Mouse (Mus musculus): ENCODE data around the gene Drp2. TPM values are rescaled to one million over a fixed set of nuclear protein-coding genes. Genes with fewer than 3 reads are reported as not detected.

Gene Drp2
- polyA plus RNA-seq (2012; rRNA removed): 32.4 and 42.6 TPM in 2 replicates

- peak; percentile 64 for DNase-seq (ENCODE audit: low read depth)
- TF ChIP-seq CTCF (IDR thresholded peaks at IDR 0.05; ENCODE audit: borderline replicate concordance, extremely low read depth, insufficient read depth, insufficient read length) (no peak), POLR2A (IDR thresholded peaks at IDR 0.05; ENCODE audit: borderline replicate concordance, extremely low read depth, insufficient read depth, insufficient read length, poor library complexity, severe bottlenecking) (no peak)
Observed at GRCm38 (mm10) chrX:134403863-134404583, at the start of gene Drp2. Gene Drp2 (plus strand): TSS chrX:134404551.

GRCm38 (mm10) chrX:134359336-134359735 is 45.0 kb upstream of the Drp2 start:
- peak; percentile 20 for DNase-seq (ENCODE audit: low read depth)
- TF ChIP-seq POLR2A (IDR thresholded peaks at IDR 0.05; ENCODE audit: borderline replicate concordance, extremely low read depth, insufficient read depth, insufficient read length, poor library complexity, severe bottlenecking) (no peak), CTCF (IDR thresholded peaks at IDR 0.05; ENCODE audit: borderline replicate concordance, extremely low read depth, insufficient read depth, insufficient read length) (no peak)

- DNase-seq (ENCODE audit: low read depth): no peak
- no peak for TF ChIP-seq POLR2A (IDR thresholded peaks at IDR 0.05; ENCODE audit: borderline replicate concordance, extremely low read depth, insufficient read depth, insufficient read length, poor library complexity, severe bottlenecking)
- no peak for TF ChIP-seq CTCF (IDR thresholded peaks at IDR 0.05; ENCODE audit: borderline replicate concordance, extremely low read depth, insufficient read depth, insufficient read length)
Observed at GRCm38 (mm10) chrX:134362156-134362555, 42.2 kb upstream of the Drp2 start.

- DNase-seq (ENCODE audit: low read depth): no peak
- TF ChIP-seq POLR2A (IDR thresholded peaks at IDR 0.05; ENCODE audit: borderline replicate concordance, extremely low read depth, insufficient read depth, insufficient read length, poor library complexity, severe bottlenecking): no peak
- no peak for TF ChIP-seq CTCF (IDR thresholded peaks at IDR 0.05; ENCODE audit: borderline replicate concordance, extremely low read depth, insufficient read depth, insufficient read length)
Observed at GRCm38 (mm10) chrX:134365421-134365820, 38.9 kb upstream of the Drp2 start.

- no peak for TF ChIP-seq CTCF (IDR thresholded peaks at IDR 0.05; ENCODE audit: borderline replicate concordance, extremely low read depth, insufficient read depth, insufficient read length)
- no peak for TF ChIP-seq POLR2A (IDR thresholded peaks at IDR 0.05; ENCODE audit: borderline replicate concordance, extremely low read depth, insufficient read depth, insufficient read length, poor library complexity, severe bottlenecking)
- DNase-seq (ENCODE audit: low read depth): no peak
Observed at GRCm38 (mm10) chrX:134366547-134366946, 37.8 kb upstream of the Drp2 start.

- DNase-seq (ENCODE audit: low read depth): peak; percentile 41
- TF ChIP-seq POLR2A (IDR thresholded peaks at IDR 0.05; ENCODE audit: borderline replicate concordance, extremely low read depth, insufficient read depth, insufficient read length, poor library complexity, severe bottlenecking) (no peak), CTCF (IDR thresholded peaks at IDR 0.05; ENCODE audit: borderline replicate concordance, extremely low read depth, insufficient read depth, insufficient read length) (no peak; the same call in 1 of the 2 replicates)
Observed at GRCm38 (mm10) chrX:134371279-134371678, 33.1 kb upstream of the Drp2 start.

- no peak for TF ChIP-seq CTCF (IDR thresholded peaks at IDR 0.05; ENCODE audit: borderline replicate concordance, extremely low read depth, insufficient read depth, insufficient read length)
- no peak for TF ChIP-seq POLR2A (IDR thresholded peaks at IDR 0.05; ENCODE audit: borderline replicate concordance, extremely low read depth, insufficient read depth, insufficient read length, poor library complexity, severe bottlenecking)
- DNase-seq (ENCODE audit: low read depth): no peak
Observed at GRCm38 (mm10) chrX:134374190-134374589, 30.2 kb upstream of the Drp2 start.

GRCm38 (mm10) chrX:134384896-134385295 is 19.5 kb upstream of the Drp2 start:
- DNase-seq (ENCODE audit: low read depth): no peak
- TF ChIP-seq POLR2A (IDR thresholded peaks at IDR 0.05; ENCODE audit: borderline replicate concordance, extremely low read depth, insufficient read depth, insufficient read length, poor library complexity, severe bottlenecking): no peak

- no peak for TF ChIP-seq POLR2A (IDR thresholded peaks at IDR 0.05; ENCODE audit: borderline replicate concordance, extremely low read depth, insufficient read depth, insufficient read length, poor library complexity, severe bottlenecking)
- no peak for TF ChIP-seq CTCF (IDR thresholded peaks at IDR 0.05; ENCODE audit: borderline replicate concordance, extremely low read depth, insufficient read depth, insufficient read length)
- DNase-seq (ENCODE audit: low read depth): no peak
Observed at GRCm38 (mm10) chrX:134398972-134399371, 5.4 kb upstream of the Drp2 start.

- peak; percentile 73 for DNase-seq (ENCODE audit: low read depth)
- TF ChIP-seq CTCF (IDR thresholded peaks at IDR 0.05; ENCODE audit: borderline replicate concordance, extremely low read depth, insufficient read depth, insufficient read length) (no peak), POLR2A (IDR thresholded peaks at IDR 0.05; ENCODE audit: borderline replicate concordance, extremely low read depth, insufficient read depth, insufficient read length, poor library complexity, severe bottlenecking) (no peak)
Observed at GRCm38 (mm10) chrX:134404584-134404955, 219 bp downstream of the Drp2 start.

- no peak for TF ChIP-seq POLR2A (IDR thresholded peaks at IDR 0.05; ENCODE audit: borderline replicate concordance, extremely low read depth, insufficient read depth, insufficient read length, poor library complexity, severe bottlenecking)
- TF ChIP-seq CTCF (IDR thresholded peaks at IDR 0.05; ENCODE audit: borderline replicate concordance, extremely low read depth, insufficient read depth, insufficient read length): no peak
- peak; percentile 23 for DNase-seq (ENCODE audit: low read depth)
Observed at GRCm38 (mm10) chrX:134409354-134409900, 5.1 kb downstream of the Drp2 start.

- TF ChIP-seq CTCF (IDR thresholded peaks at IDR 0.05; ENCODE audit: borderline replicate concordance, extremely low read depth, insufficient read depth, insufficient read length) (no peak), POLR2A (IDR thresholded peaks at IDR 0.05; ENCODE audit: borderline replicate concordance, extremely low read depth, insufficient read depth, insufficient read length, poor library complexity, severe bottlenecking) (no peak)
- DNase-seq (ENCODE audit: low read depth): no peak
Observed at GRCm38 (mm10) chrX:134412096-134412495, 7.7 kb downstream of the Drp2 start.

Data from brain, embryonic 14.5 days (tissue).